Mouse (Mus musculus) spleen, adult 2 months (tissue): Measurements from ENCODE around the gene Kirrel3.

Experiments used
- CTCF ChIP-seq: fragments of 200-500 bp; IDR thresholded peaks from 2 replicates; pipeline ENCODE4 v1.5.1; 2011; ENCODE audit warnings: mild to moderate bottlenecking, inconsistent platforms; ENCODE audit not compliant: insufficient read depth, insufficient read length, insufficient replicate concordance; ENCODE audit errors: extremely low read depth
- POLR2A ChIP-seq: fragments of 200-500 bp; IDR thresholded peaks from 2 replicates; pipeline ENCODE4 v1.6.1; 2011; ENCODE audit warnings: low read depth, low read length, inconsistent platforms

DNA sequence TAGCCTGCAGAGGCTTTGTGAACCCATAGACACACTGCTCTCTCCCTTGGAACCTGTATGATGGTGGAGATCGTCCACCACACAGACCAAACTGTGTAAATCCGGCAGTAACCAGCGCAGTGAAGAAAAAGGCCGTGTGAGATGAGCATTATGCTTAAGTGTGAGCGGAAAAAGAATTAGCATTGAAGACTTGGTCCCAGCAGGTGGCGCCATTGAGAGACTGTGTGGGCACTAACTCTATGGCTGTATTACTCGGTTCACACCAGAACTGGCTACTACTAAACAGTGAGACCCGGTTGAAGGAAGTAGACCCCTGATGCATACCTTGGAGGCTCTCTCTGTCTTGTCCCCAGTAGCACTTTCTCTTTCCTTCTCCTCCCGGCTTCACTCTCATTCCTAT is 371.9 kb downstream of the Kirrel3 start:
- TF ChIP-seq CTCF (no peak), POLR2A (no peak)
